Mouse (Mus musculus): Measurements from ENCODE around the gene Foxo4. TPM values are rescaled to one million over a fixed set of nuclear protein-coding genes. Genes with fewer than 3 reads are reported as not detected.
A peak's percentile ranks its signal among the peaks of the same experiment; 100 is the strongest.

Gene Foxo4
- 0.79 and 0.93 TPM in 2 replicates for polyA plus RNA-seq (2014; fragmentation: Nextera tagmentation; extraction: Ambion mirVana)

- WGBS: 26% methylated on average over 44 of the region's 47 CpGs
- peak within 1 kb of the TSS; percentile 20 for H3K9ac ChIP-seq (replicated peaks; ENCODE audit: low read length)
- ATAC-seq (ENCODE audit: low FRiP score, low TSS enrichment) (peak; percentile 92), DNase-seq (peak; percentile 93)
- H3K27ac ChIP-seq (replicated peaks; ENCODE audit: low read depth, low read length): no peak within 1 kb of the TSS
- peak within 1 kb of the TSS; percentile 70 for H3K4me2 ChIP-seq (ENCODE audit: low read length)
- no peaks in the 10 kb centered on the region for H3K36me3 ChIP-seq (ENCODE audit: control insufficient read depth, insufficient read depth, low read length)
- no peaks in the 10 kb centered on the region for H3K27me3 ChIP-seq (ENCODE audit: control insufficient read depth, insufficient read depth, low read length)
- H3K4me1 ChIP-seq (ENCODE audit: control insufficient read depth, insufficient read depth, low read length): no peaks in the 10 kb centered on the region
- peak within 1 kb of the TSS; percentile 47 for H3K4me3 ChIP-seq (replicated peaks; ENCODE audit: low read depth, low read length)
- no peaks in the 10 kb centered on the region for H3K9me3 ChIP-seq (ENCODE audit: control insufficient read depth, low read length)
These were observed at the start of gene Foxo4 for GRCm38 (mm10) chrX:101253952-101254729. TSS of gene Foxo4 (plus strand) at chrX:101254528.

GRCm38 (mm10) chrX:101221834-101222795 lies 32.2 kb upstream of the Foxo4 start, which contains the start of gene Snx12:
TSS of gene Snx12 (minus strand) at chrX:101222563.
- Histone ChIP-seq H3K4me1 (ENCODE audit: control insufficient read depth, insufficient read depth, low read length) (peaks cover 7% of the 10 kb centered on the region; the same call in 1 of the 2 replicates), H3K9ac (replicated peaks; ENCODE audit: low read length) (peak within 1 kb of the TSS; percentile 48; the same call in 1 of the 2 replicates), H3K36me3 (ENCODE audit: control insufficient read depth, insufficient read depth, low read length) (no peaks in the 10 kb centered on the region), H3K27me3 (ENCODE audit: control insufficient read depth, insufficient read depth, low read length) (no peaks in the 10 kb centered on the region), H3K9me3 (ENCODE audit: control insufficient read depth, low read length) (no peaks in the 10 kb centered on the region), H3K4me2 (ENCODE audit: low read length) (peak within 1 kb of the TSS; percentile 57), H3K27ac (replicated peaks; ENCODE audit: low read depth, low read length) (peak within 1 kb of the TSS; percentile 78), H3K4me3 (replicated peaks; ENCODE audit: low read depth, low read length) (peak within 1 kb of the TSS; percentile 55)
- peak; percentile 93 for DNase-seq
- peak; percentile 99 for ATAC-seq (ENCODE audit: low FRiP score, low TSS enrichment)
- WGBS: 19% methylated on average over 55 of the region's 55 CpGs

GRCm38 (mm10) chrX:101222796-101223162 lies 31.5 kb upstream of the Foxo4 start:
- Histone ChIP-seq H3K27me3 (ENCODE audit: control insufficient read depth, insufficient read depth, low read length) (no peaks in the 10 kb centered on the region), H3K4me3 (replicated peaks; ENCODE audit: low read depth, low read length) (peak overlapping the region; percentile 55), H3K9ac (replicated peaks; ENCODE audit: low read length) (no peak overlapping the region), H3K4me1 (ENCODE audit: control insufficient read depth, insufficient read depth, low read length) (peaks cover 7% of the 10 kb centered on the region; the same call in 1 of the 2 replicates), H3K27ac (replicated peaks; ENCODE audit: low read depth, low read length) (peak overlapping the region; percentile 61), H3K4me2 (ENCODE audit: low read length) (peak overlapping the region; percentile 54), H3K9me3 (ENCODE audit: control insufficient read depth, low read length) (no peaks in the 10 kb centered on the region), H3K36me3 (ENCODE audit: control insufficient read depth, insufficient read depth, low read length) (no peaks in the 10 kb centered on the region)
- ATAC-seq (ENCODE audit: low FRiP score, low TSS enrichment) (no peak; the same call in 1 of the 2 replicates), DNase-seq (no peak)
- WGBS: 27% methylated on average over 7 of the region's 7 CpGs

GRCm38 (mm10) chrX:101245011-101245410 lies 9.3 kb upstream of the Foxo4 start:
- DNase-seq (no peak), ATAC-seq (ENCODE audit: low FRiP score, low TSS enrichment) (no peak)
- no peaks in the 10 kb centered on the region for H3K27me3 ChIP-seq (ENCODE audit: control insufficient read depth, insufficient read depth, low read length)
- no peak overlapping the region for H3K9ac ChIP-seq (replicated peaks; ENCODE audit: low read length)
- 17% methylated on average over 1 of the region's 1 CpGs for WGBS
- H3K4me1 ChIP-seq (ENCODE audit: control insufficient read depth, insufficient read depth, low read length): no peaks in the 10 kb centered on the region
- no peak overlapping the region for H3K4me2 ChIP-seq (ENCODE audit: low read length)
- H3K36me3 ChIP-seq (ENCODE audit: control insufficient read depth, insufficient read depth, low read length): no peaks in the 10 kb centered on the region
- no peak overlapping the region for H3K4me3 ChIP-seq (replicated peaks; ENCODE audit: low read depth, low read length)
- no peaks in the 10 kb centered on the region for H3K9me3 ChIP-seq (ENCODE audit: control insufficient read depth, low read length)
- no peak overlapping the region for H3K27ac ChIP-seq (replicated peaks; ENCODE audit: low read depth, low read length)

GRCm38 (mm10) chrX:101254740-101255139 lies 412 bp downstream of the Foxo4 start:
- Histone ChIP-seq H3K9me3 (ENCODE audit: control insufficient read depth, low read length) (no peaks in the 10 kb centered on the region), H3K9ac (replicated peaks; ENCODE audit: low read length) (peak overlapping the region; percentile 20; the same call in 1 of the 2 replicates), H3K27ac (replicated peaks; ENCODE audit: low read depth, low read length) (no peak overlapping the region), H3K4me1 (ENCODE audit: control insufficient read depth, insufficient read depth, low read length) (no peaks in the 10 kb centered on the region), H3K4me2 (ENCODE audit: low read length) (peak overlapping the region; percentile 70), H3K4me3 (replicated peaks; ENCODE audit: low read depth, low read length) (peak overlapping the region; percentile 47), H3K27me3 (ENCODE audit: control insufficient read depth, insufficient read depth, low read length) (no peaks in the 10 kb centered on the region), H3K36me3 (ENCODE audit: control insufficient read depth, insufficient read depth, low read length) (no peaks in the 10 kb centered on the region)
- DNase-seq (no peak), ATAC-seq (ENCODE audit: low FRiP score, low TSS enrichment) (peak; percentile 25; the same call in 1 of the 2 replicates)
- 22% methylated on average over 26 of the region's 26 CpGs for WGBS

GRCm38 (mm10) chrX:101256603-101257002 lies 2.3 kb downstream of the Foxo4 start:
- no peak overlapping the region for H3K4me2 ChIP-seq (ENCODE audit: low read length)
- DNase-seq: peak; percentile 3
- no peak for ATAC-seq (ENCODE audit: low FRiP score, low TSS enrichment)

GRCm38 (mm10) chrX:101260441-101261325 lies 6.4 kb downstream of the Foxo4 start:
- WGBS: 38% methylated on average over 13 of the region's 13 CpGs
- Histone ChIP-seq H3K4me2 (ENCODE audit: low read length) (no peak overlapping the region), H3K4me1 (ENCODE audit: control insufficient read depth, insufficient read depth, low read length) (no peaks in the 10 kb centered on the region), H3K9ac (replicated peaks; ENCODE audit: low read length) (no peak overlapping the region), H3K27ac (replicated peaks; ENCODE audit: low read depth, low read length) (peak overlapping the region; percentile 63), H3K9me3 (ENCODE audit: control insufficient read depth, low read length) (no peaks in the 10 kb centered on the region), H3K4me3 (replicated peaks; ENCODE audit: low read depth, low read length) (no peak overlapping the region), H3K27me3 (ENCODE audit: control insufficient read depth, insufficient read depth, low read length) (no peaks in the 10 kb centered on the region), H3K36me3 (ENCODE audit: control insufficient read depth, insufficient read depth, low read length) (no peaks in the 10 kb centered on the region)
- DNase-seq (peak; percentile 33), ATAC-seq (ENCODE audit: low FRiP score, low TSS enrichment) (peak; percentile 69)

More at GRCm38 (mm10) chrX:101256603-101257002, 2.3 kb downstream of the Foxo4 start:
- Histone ChIP-seq H3K4me1 (ENCODE audit: control insufficient read depth, insufficient read depth, low read length) (no peaks in the 10 kb centered on the region), H3K27me3 (ENCODE audit: control insufficient read depth, insufficient read depth, low read length) (no peaks in the 10 kb centered on the region), H3K4me3 (replicated peaks; ENCODE audit: low read depth, low read length) (no peak overlapping the region), H3K36me3 (ENCODE audit: control insufficient read depth, insufficient read depth, low read length) (no peaks in the 10 kb centered on the region), H3K9me3 (ENCODE audit: control insufficient read depth, low read length) (no peaks in the 10 kb centered on the region), H3K27ac (replicated peaks; ENCODE audit: low read depth, low read length) (no peak overlapping the region), H3K9ac (replicated peaks; ENCODE audit: low read length) (no peak overlapping the region)
- 88% methylated on average over 13 of the region's 13 CpGs for WGBS

- ATAC-seq (ENCODE audit: low FRiP score, low TSS enrichment) (no peak), DNase-seq (no peak)
- H3K36me3 ChIP-seq (ENCODE audit: control insufficient read depth, insufficient read depth, low read length): no peaks in the 10 kb centered on the region
- WGBS: 82% methylated on average over 1 of the region's 1 CpGs
- no peak within 1 kb of the TSS for H3K9ac ChIP-seq (replicated peaks; ENCODE audit: low read length)
- no peak within 1 kb of the TSS for H3K4me2 ChIP-seq (ENCODE audit: low read length)
- no peaks in the 10 kb centered on the region for H3K27me3 ChIP-seq (ENCODE audit: control insufficient read depth, insufficient read depth, low read length)
- no peaks in the 10 kb centered on the region for H3K4me1 ChIP-seq (ENCODE audit: control insufficient read depth, insufficient read depth, low read length)
- H3K27ac ChIP-seq (replicated peaks; ENCODE audit: low read depth, low read length): no peak within 1 kb of the TSS
- H3K9me3 ChIP-seq (ENCODE audit: control insufficient read depth, low read length): no peaks in the 10 kb centered on the region
- H3K4me3 ChIP-seq (replicated peaks; ENCODE audit: low read depth, low read length): no peak within 1 kb of the TSS
These were observed 9.6 kb downstream of the Foxo4 start, which contains the start of gene Gm614 for GRCm38 (mm10) chrX:101263892-101264291. TSS of gene Gm614 (minus strand) at chrX:101263992.

All from midbrain, embryonic 14.5 days (tissue).